Mouse (Mus musculus): Measurements from ENCODE around the gene Ace.
A peak's percentile ranks its signal among the peaks of the same experiment; 100 is the strongest.

The Ace gene

GRCm38 (mm10) chr11:105944770-105945672 lies 22.7 kb upstream of the Ace start:
- no peak for DNase-seq (ENCODE audit: low spot score in 2 of 2)

- DNase-seq (ENCODE audit: low spot score in 2 of 2): no peak
Observed at GRCm38 (mm10) chr11:105946694-105947154, 21.0 kb upstream of the Ace start.

GRCm38 (mm10) chr11:105948255-105948654 lies 19.5 kb upstream of the Ace start:
- DNase-seq (ENCODE audit: low spot score in 2 of 2): no peak

GRCm38 (mm10) chr11:105950519-105950918 lies 17.2 kb upstream of the Ace start:
- no peak for DNase-seq (ENCODE audit: low spot score in 2 of 2)

- no peak for DNase-seq (ENCODE audit: low spot score in 2 of 2)
Observed at GRCm38 (mm10) chr11:105951601-105952044, 16.1 kb upstream of the Ace start.

- no peak for DNase-seq (ENCODE audit: low spot score in 2 of 2)
Observed at GRCm38 (mm10) chr11:105952111-105952510, 15.6 kb upstream of the Ace start.

- DNase-seq (ENCODE audit: low spot score in 2 of 2): no peak
Observed at GRCm38 (mm10) chr11:105952911-105953386, 14.8 kb upstream of the Ace start, which contains the start of gene Cyb561. Gene Cyb561, minus strand, starts transcription at chr11:105953336.

- DNase-seq (ENCODE audit: low spot score in 2 of 2): no peak
Observed at GRCm38 (mm10) chr11:105953402-105953801, 14.3 kb upstream of the Ace start.

GRCm38 (mm10) chr11:105955815-105956430 lies 11.8 kb upstream of the Ace start:
- no peak for DNase-seq (ENCODE audit: low spot score in 2 of 2)

- DNase-seq (ENCODE audit: low spot score in 2 of 2): no peak
Observed at GRCm38 (mm10) chr11:105957501-105957900, 10.2 kb upstream of the Ace start.

- DNase-seq (ENCODE audit: low spot score in 2 of 2): no peak
Observed at GRCm38 (mm10) chr11:105958566-105958965, 9.2 kb upstream of the Ace start.

GRCm38 (mm10) chr11:105959355-105959754 lies 8.4 kb upstream of the Ace start:
- DNase-seq (ENCODE audit: low spot score in 2 of 2): no peak

GRCm38 (mm10) chr11:105964691-105965090 lies 3.1 kb upstream of the Ace start:
- peak in 1 of 2 experiments; percentile 31 for DNase-seq (ENCODE audit: low spot score in 2 of 2)

GRCm38 (mm10) chr11:105966288-105966687 lies 1.5 kb upstream of the Ace start:
- no peak for DNase-seq (ENCODE audit: low spot score in 2 of 2)

GRCm38 (mm10) chr11:105968948-105969347 lies 1.2 kb downstream of the Ace start:
- DNase-seq (ENCODE audit: low spot score in 2 of 2): no peak

GRCm38 (mm10) chr11:105969516-105969915 lies 1.8 kb downstream of the Ace start:
- DNase-seq (ENCODE audit: low spot score in 2 of 2): peak in 1 of 2 experiments; percentile 44

- DNase-seq (ENCODE audit: low spot score in 2 of 2): no peak
Observed at GRCm38 (mm10) chr11:105974593-105974992, 6.8 kb downstream of the Ace start.

GRCm38 (mm10) chr11:105975050-105975449 lies 7.3 kb downstream of the Ace start:
- DNase-seq (ENCODE audit: low spot score in 2 of 2): no peak

- DNase-seq (ENCODE audit: low spot score in 2 of 2): no peak
Observed at GRCm38 (mm10) chr11:105975636-105976035, 7.9 kb downstream of the Ace start.

GRCm38 (mm10) chr11:105978232-105978631 lies 10.5 kb downstream of the Ace start:
- DNase-seq (ENCODE audit: low spot score in 2 of 2): no peak

GRCm38 (mm10) chr11:105978634-105979033 lies 10.9 kb downstream of the Ace start:
- no peak for DNase-seq (ENCODE audit: low spot score in 2 of 2)

- DNase-seq (ENCODE audit: low spot score in 2 of 2): no peak
Observed at GRCm38 (mm10) chr11:105984452-105984851, 16.7 kb downstream of the Ace start.

- DNase-seq (ENCODE audit: low spot score in 2 of 2): no peak
Observed at GRCm38 (mm10) chr11:105987446-105987845, 19.7 kb downstream of the Ace start.
